Mouse (Mus musculus): ENCODE results near the gene Lamb2.

Lamb2 gene

DNA sequence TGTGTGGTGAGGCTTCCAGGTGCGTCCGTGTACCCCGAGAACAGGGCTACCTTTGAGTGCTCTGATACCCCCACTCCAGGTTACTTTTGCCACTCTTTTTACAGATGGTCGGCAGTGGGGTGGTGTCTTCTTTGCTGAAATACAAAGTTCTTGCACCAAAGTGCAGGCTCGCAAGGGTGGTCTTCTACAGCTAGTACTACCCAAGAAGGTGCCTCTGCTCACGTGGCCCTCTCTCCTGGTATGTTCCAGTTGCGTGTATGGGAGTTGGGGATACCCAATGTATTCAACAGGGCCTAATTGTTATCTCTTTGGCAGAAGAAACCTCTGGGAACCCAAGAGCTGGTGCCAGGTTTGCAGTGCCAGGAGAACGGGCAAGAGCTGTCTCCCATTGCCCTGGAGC is 13.7 kb downstream of the Lamb2 start:
- no peak for DNase-seq

DNA sequence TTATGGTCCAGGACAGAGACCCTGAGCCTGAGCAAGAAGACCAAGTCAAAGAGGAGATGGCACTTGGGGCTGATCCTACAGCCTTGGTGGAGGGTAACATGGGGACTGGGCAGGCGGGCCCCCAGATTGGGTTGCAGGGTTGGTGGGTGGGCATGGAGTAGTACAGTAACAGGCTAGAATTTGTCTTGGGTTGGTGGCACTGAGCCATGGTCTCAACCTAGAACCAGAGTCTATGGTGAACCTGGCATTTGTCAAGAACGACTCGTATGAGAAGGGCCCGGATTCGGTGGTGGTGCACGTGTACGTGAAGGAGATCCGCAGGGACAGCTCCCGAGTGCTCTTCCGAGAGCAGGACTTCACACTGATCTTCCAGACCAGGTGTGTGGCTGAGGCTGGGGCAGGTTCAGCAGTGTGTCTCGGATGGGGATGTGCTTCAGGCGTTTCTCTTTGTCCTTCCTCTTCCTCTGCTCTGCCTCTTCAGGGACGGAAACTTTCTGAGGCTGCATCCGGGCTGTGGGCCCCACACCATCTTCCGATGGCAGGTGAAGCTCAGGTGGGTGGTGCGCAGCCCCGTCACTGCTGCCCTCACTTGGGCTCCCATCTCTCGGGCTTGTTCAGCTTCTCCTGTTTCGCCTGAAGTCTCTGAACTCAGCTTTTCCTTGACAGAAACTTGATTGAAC is 14.8 kb downstream of the Lamb2 start:
- no peak for DNase-seq

DNA sequence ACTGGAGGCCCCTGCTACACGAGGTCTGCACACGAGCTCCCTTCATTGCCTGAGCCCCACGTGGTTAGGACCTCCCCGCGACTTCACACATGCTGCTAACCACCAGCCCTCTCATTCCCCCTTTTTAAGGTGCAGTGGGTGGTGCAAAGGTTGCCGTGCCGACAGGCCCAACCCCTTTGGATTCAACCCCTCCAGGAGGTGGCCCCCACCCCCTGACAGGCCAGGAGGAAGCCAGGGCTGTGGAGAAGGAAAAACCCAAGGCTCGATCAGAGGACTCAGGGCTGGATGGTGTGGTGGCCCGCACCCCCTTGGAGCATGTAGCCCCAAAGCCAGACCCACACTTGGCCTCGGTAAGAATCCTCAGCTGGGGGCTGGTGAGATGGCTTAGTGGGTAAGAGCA is 15.4 kb downstream of the Lamb2 start:
- DNase-seq, result no peak

DNA sequence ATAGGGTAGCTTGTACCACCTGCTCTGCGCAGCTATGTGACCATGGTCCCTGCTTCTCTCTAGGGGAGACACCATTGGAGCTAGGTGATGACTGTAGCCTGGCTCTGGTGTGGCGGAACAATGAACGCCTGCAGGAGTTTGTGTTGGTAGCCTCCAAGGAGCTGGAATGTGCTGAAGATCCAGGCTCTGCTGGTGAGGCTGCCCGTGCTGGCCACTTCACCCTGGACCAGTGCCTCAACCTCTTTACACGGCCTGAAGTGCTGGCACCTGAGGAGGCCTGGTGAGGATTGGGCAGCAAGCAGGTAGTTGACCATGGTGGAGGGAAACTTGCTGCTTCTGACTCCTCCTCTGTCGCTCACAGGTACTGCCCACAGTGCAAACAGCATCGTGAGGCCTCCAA is 19.7 kb downstream of the Lamb2 start:
- no peak for DNase-seq

DNA sequence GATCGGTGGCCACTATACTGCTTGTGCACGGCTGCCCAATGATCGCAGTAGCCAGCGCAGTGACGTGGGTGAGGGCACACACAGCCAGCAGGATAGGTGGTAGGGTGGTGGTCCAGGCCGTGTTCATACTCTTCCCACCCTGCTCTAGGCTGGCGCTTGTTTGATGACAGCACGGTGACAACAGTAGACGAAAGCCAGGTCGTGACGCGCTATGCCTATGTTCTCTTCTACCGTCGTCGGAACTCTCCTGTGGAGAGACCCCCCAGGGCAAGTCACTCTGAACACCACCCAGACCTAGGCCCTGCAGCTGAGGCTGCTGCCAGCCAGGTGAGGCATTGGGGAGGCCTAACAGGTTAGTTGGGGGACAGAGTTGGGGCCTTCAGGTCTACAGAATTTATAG is 20.4 kb downstream of the Lamb2 start:
- DNase-seq, result no peak

DNA sequence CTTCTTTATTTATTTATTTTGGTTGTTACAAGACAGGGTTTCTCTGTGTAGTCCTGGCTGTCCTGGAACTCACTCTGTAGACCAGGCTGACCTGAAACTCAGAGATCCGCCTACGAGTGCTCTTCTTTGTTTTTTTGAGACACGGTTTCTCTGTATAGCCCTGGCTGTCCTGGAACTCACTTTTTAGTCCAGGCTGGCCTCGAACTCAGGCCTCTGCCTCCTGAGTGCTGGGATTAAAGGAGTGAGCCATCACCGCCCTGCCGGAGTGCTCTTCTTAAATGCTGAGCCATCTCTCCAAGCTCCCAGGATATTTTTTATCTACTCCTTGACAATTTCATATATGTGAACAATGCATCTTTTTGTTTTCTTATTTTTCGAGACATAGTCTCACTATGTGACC is 27.4 kb downstream of the Lamb2 start:
- DNase-seq, result no peak

DNA sequence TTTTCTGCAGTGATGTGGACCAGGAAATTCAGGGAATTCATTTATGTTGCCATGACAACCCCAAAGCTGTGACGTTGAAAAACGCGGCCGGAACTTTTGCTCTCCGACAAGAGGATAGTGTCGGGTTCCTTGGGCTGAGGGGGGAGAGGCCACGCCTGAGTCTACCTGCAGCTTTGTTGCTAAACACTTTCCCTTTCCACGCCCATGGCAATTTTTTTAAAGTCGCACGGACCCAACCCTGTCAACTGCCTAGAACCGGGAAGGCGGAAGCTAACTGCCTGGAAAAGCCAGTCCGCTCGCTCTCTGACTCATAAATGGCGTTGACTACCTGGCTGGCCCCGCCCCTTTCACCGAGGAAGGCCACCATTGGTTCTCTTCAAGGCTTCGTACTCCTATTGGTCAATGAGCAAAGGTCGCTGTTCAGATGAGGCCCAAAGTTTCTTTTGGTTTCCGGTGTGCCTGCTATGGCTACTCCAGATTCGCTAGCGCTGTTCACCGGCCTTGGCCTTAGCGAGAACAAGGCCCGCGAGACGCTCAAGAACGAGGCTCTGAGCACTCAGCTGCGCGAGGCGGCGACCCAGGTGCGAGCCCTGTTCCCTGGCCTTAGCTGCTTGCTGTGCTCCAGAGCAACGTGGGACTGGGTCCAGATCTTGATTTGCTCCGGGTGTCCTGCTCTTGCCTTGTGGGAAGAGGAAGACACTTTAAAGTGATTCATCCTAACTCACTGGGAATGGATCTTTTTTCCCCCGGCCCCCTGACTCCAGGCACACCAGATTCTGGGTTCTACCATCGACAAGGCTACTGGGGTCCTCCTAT is 28.3 kb downstream of the Lamb2 start, which contains the start of gene Qars:
Qars (plus strand) TSS at position 88 of the 816 bp plus-strand sequence.
- DNase-seq, result peak; percentile 94 to 96

DNA sequence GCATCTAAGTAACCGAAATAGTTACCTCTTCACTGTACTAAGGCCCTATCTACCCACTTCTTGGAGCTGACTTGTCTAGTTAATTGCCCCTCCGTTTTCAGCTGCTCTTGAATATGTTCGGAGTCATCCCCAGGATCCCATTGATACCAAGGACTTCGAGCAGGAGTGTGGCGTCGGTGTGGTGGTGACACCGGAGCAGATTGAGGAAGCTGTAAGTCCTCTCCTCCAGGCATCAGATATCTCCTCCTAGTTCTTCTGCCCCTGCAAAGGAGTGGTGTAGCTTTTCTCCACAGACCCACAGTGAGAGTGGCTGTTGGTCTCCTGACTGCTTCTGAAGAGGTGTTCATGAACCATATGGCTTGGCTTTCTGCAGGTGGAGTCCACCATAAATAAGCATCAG is 29.2 kb downstream of the Lamb2 start:
- no peak for DNase-seq

DNA sequence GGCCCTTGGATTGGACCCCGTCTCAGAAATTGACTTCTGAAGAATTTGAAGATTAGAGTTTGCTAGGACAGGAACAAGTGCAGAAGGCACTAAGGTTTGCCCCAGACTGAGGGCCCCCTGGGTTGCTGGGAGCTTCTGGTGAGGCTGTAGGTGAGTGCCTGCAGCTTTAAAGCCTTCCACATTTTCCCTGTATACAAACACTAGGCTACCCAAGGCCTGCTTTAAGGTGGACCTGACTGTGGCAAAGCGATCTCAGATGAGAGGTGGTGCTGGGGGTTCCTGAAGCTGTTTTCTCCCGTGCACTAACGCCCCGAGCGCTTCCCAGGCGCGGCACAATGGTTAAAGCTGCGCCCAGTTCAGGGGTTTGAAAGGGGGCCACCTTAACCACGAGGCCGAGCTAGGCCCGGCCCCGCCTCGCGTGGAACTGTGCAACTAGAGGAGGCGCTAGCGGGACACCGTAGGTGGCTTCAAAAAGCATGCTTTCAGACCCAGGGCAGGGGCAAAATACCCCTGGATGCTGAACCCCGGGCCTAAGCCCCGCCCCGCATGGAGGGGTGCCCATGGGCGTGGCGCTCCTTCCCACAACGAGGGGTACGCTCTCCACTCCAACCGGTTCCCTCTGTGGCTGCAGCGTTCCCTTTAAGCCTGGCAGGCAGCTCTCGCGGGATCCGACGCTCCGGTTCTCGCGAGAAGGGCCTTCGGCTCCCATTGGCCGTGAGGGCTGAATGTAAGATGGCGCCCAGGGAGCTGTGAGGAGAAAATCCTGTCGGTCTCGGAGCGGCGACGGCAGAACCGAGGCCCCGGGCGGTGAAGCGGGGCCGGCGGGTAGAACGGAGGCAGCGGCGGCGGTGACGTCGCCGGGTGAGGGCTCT is 37.1 kb downstream of the Lamb2 start, which contains the start of gene Qrich1:
Qrich1 (plus strand) TSS at position 427 of the 872 bp plus-strand sequence.
- peak; percentile 95 for DNase-seq

DNA sequence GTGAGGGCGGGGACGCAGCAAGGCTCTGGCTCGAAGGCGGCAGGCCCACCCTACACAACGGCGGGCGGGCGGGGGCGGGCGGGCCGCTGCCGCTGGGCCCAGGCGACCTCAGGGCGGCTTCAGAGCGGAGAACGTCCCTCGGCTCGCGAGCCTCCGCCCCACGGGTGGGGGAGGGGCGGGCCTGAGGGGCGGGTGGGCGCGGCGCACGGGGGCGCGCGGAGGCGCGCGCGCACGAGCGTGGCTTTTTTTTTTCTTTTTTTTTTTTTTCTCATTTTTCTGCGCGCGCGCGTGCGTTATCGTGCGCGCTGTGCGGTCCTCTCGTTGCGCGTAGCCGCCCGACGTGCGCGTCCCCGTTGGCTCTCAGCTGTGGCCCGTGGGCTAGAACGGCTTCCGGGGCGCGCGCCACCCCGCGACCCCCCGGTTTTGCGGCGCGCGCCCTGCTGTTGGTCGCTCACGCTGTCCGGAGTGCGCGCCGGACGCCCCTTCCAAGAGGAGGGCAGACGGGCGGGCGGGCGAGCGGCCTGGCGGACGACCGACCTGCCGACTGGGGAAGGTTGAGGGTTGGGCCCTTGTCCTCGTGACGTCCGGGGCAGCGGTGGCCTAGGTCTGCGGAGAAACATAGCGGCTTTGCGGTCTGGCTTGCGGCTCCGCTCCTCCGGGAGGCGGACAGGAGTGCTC is 37.9 kb downstream of the Lamb2 start:
- DNase-seq, result peak; percentile 81 to 88

DNA sequence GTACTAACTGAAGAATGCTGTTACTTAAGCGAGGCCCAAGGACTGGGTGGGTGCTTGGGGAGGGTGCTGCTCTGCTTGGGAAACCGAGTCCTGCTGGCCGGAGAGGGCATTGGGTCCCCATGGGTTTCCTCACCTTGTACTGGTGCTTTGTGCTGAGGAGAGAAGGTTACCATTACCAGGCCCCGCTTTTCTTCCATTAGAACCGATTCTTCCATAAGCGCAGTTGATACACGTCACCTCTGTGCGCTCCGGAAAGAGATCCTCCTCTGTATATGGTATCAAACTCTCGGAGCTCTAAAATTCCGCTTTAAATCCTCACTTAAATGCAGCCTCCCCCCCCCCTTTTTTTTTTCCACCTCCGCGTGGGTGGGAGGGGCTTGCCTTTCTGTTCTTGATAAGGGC is 38.4 kb downstream of the Lamb2 start:
- no peak for DNase-seq

DNA sequence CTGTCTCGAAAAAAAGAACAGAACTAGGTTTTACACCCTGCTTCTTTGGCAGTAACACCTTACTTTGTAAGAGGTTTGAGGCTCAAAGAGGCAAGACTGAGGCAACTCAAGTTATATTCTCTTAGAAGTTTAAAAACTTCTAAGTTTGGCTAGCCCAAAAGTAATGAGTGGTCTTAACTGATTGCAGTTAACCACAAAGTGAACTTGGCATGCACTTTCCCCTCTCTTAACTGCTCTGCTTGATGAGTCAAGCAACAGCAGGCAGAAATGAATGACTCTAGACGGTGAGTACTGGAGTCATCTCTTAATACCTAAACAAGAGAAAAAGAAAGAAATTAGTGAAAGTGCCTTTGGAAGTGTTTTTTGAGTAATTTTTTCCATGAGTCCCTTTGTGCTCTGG is 42.1 kb downstream of the Lamb2 start:
- no peak for DNase-seq

DNA sequence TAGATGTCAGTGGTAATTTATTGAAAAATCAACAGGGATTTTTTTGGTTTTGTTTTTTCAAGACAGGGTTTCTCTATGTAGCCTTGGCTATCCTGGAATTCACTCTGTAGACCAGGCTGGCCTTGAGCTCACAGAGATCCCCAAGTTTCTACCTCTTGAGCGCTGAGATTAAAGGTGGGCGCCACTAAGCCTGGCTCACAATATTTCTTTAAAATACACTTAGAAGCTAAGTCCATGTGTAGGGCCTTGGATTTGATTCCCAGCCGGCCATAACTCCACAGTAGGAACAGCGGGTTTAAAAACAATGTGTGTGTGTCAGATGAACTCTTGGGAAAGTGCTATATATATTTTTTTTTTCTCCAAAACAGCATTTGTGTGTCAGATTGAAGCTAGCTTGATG is 43.8 kb downstream of the Lamb2 start:
- no peak for DNase-seq

DNA sequence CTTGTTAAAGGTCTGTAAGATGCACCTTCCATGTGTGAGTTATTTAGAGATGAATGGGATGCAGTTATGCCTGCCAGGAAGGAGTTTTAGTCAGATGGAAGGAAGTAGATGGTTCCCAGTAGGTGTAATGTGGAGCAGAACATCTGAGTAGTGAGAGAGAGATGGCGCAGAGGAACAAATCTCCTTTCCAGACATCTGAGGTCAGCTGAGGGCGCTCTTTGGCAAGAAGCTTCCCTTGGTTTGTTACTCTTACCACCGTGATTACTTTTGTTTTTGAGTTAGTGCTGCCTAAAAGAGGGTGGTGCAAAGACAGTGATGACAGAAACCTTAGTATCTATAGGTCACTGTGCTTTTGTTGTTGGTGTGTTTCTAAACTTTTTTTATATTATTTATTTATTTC is 45.9 kb downstream of the Lamb2 start:
- no peak for DNase-seq

DNA sequence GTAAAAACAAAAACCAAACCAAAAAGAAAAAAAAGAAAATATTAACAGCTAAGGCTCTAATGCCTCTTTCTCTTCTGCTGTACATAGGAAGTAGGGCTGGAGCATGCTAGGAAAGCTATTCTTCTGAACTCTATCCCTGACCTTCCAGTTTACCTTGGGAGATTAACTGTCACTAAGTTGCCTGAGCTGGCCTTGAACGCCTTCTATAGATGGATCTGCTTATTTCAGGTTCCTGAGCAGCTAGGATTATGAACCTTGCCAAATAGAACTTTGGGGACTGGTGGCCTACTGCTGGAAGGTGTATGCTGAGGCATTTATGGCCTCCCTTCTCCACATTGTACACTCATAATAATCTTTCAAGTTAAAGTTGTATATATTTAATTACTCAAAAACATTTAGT is 51.4 kb downstream of the Lamb2 start:
- DNase-seq, result no peak

DNA sequence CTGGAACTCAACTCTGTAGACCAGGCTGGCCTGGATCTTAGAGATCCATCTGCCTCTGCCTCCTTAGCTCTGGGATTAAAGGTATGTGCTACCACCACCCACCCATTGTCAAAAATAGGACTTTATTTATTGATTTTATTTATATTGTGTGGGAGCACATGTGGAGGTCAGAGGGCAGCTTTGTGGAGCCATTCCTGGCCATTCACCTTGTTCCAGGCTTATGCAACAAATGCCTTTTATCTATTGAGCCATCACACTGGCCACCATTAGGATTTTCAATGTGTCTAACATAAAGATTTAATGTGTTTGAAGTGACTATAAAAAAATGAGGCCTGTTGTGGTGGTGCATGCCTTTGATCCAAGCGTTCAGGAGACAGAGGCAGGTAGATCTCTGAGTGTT is 52.0 kb downstream of the Lamb2 start:
- no peak for DNase-seq
